Mouse (Mus musculus): ENCODE data around the gene Ssc5d. TPM values are rescaled to one million over a fixed set of nuclear protein-coding genes. Genes with fewer than 3 reads are reported as not detected.

Gene Ssc5d
- polyA plus RNA-seq, 1 experiment: 2.9 TPM

DNA sequence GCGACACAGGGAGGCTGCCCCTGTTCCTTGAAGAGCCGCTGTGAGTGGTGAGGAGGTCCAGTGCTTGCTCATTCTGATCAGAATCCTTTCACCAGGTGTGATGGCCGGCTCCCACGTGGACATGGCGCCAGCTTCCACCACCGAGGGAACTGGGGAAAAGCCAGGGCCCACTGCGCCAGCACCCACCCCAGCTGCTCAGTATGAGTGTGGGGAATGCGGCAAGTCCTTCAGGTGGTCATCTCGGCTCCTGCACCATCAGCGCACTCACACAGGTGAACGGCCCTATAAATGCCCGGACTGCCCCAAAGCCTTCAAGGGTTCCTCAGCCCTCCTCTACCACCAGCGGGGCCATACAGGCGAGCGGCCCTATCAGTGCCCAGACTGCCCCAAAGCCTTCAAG lies 6.9 kb upstream of the Ssc5d start:
- 95% methylated on average over 15 of the region's 15 CpGs for WGBS
- DNase-seq (ENCODE audit: low read depth, low spot score): no peak

DNA sequence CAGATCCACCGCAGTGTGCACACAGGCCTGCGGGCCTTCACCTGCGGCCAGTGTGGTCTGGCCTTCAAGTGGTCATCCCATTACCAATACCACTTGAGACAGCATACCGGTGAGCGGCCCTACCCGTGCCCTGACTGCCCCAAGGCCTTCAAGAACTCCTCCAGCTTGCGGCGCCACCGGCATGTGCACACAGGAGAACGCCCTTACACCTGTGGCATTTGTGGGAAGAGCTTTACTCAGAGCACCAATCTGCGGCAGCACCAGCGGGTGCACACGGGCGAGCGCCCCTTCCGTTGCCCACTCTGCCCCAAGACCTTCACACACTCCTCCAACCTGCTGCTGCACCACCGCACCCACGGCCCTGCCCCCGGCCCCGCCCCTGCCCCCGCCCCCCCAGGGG lies 6.5 kb upstream of the Ssc5d start:
- 91% methylated on average over 21 of the region's 21 CpGs for WGBS
- no peak for DNase-seq (ENCODE audit: low read depth, low spot score)

DNA sequence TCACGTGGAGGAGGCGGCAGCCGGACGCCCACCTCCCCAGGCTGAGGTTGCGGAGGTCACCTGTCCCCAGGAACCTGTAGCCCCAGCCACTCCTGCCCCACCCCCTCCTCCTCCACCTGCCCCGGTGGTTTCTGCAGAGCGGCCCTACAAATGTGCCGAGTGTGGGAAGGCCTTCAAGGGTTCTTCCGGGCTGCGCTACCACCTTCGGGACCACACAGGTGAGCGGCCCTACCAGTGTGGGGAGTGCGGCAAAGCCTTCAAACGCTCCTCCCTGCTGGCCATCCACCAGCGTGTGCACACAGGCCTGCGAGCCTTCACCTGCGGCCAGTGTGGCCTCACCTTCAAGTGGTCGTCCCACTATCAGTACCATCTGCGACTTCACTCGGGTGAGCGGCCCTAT lies 5.6 kb upstream of the Ssc5d start:
- no peak for DNase-seq (ENCODE audit: low read depth, low spot score)
- 92% methylated on average over 21 of the region's 21 CpGs for WGBS

DNA sequence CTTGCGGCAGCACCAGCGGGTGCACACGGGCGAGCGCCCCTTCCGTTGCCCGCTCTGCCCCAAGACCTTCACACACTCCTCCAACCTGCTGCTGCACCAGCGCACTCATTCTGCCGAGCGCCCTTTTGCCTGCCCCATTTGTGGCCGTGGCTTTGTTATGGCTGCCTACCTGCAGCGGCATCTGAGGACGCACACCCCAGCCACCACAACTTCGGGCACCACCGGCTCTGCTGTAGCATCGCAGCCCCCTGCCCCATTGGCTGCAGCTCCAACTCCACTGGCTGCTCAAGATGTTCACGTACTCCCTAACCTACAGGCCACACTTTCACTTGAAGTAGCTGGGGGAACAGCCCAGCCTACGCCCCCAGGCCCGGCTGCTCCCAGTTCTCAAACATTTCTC lies 5.1 kb upstream of the Ssc5d start:
- no peak for DNase-seq (ENCODE audit: low read depth, low spot score)
- 90% methylated on average over 19 of the region's 19 CpGs for WGBS

DNA sequence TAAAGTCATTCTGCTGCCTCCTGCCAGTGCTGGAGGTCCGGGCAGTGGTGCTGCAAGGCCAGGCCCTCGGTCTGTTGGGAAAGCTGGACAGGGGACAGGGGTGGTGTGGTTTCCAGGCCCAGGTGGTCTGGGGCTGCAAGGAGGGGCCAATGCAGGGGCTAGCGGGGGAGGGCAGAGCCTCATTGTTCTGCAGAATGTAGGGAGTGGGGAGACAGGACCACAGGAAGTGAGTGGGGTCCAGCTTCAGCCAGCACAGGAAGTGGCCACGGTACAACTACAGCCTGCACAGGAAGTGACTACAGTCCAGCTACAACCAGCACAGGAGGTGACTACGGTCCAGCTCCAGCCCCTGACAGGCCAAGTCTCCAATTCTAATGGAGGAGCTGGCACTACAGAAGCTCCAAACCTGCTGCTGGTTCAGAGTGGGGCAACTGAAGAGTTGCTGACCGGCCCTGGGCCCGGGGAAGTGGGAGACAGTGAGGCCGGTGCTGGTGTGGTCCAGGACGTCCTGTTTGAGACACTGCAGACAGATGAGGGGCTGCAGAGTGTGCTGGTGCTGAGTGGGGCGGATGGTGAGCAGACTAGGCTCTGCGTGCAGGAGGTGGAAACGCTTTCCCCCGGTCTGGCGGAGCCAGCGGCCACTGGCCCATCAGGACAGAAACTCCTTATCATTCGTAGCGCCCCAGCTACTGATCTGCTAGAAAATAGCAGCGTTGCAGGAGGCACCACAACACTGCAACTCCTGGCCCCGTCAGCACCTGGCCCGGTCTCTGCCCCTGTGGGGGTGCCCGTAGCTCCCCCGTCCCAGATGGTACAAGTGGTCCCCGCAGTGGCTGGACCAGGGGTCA lies 4.4 kb upstream of the Ssc5d start:
- 66% methylated on average over 23 of the region's 23 CpGs for WGBS

DNA sequence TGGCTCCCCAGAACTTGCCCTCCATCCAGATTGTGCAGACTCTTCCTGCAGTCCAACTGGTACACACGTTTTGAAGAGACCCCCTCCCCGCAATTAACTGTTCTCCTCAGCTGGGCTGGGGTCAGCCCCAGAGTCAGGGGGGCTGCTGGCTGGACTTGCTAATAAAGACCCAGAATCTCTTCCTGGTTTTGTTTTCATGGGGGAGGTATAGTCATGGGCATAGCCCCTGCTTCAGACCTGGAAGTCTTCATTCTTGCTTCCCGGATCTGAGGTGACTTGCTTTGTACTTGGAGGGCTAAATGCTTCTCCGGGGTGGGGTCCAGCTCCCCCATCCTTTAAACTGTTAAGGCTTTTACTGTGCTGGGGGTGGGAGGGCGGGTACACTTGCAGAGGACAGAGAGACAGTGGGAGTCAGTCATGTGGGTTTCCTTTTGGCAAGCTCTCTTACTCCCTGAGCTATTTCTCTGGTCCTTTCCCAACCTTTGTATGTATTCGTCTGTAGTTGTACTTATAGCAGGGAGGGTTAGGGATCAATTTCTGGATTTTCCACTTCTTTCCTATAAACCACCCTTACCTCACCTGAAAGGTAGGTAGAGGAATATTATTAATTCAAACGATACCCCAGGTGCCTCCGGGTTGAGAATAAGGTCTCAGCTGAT lies 3.6 kb upstream of the Ssc5d start, which contains the start of gene Nat14:
Nat14 (plus strand) TSS at position 205 of the 659 bp plus-strand sequence.
- WGBS: 33% methylated on average over 8 of the region's 8 CpGs
- DNase-seq (ENCODE audit: low read depth, low spot score): no peak

More for the DNA sequence above, 4.4 kb upstream of the Ssc5d start:
- DNase-seq (ENCODE audit: low read depth, low spot score): no peak

DNA sequence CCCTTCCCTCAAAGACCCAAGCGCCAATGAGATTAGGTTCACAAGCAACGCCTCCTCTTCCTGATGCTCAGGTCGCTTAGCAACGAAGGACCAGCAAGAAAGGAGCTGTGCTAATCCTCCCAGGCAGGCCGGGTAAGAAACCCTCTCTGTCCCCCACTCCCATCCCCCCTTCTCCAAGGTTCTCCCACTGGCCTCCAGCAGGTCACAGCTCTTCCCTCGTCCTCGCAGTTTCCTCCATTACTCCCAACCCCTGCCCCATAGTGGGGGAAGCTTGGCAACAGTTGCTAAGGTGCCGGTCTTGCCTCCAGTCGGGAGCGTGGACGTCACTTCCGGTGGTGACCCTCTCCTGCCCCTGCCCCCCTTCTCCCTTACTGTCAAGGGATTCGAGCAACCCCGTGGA lies 3.1 kb upstream of the Ssc5d start:
- DNase-seq (ENCODE audit: low read depth, low spot score): no peak
- 2% methylated on average over 14 of the region's 14 CpGs for WGBS

DNA sequence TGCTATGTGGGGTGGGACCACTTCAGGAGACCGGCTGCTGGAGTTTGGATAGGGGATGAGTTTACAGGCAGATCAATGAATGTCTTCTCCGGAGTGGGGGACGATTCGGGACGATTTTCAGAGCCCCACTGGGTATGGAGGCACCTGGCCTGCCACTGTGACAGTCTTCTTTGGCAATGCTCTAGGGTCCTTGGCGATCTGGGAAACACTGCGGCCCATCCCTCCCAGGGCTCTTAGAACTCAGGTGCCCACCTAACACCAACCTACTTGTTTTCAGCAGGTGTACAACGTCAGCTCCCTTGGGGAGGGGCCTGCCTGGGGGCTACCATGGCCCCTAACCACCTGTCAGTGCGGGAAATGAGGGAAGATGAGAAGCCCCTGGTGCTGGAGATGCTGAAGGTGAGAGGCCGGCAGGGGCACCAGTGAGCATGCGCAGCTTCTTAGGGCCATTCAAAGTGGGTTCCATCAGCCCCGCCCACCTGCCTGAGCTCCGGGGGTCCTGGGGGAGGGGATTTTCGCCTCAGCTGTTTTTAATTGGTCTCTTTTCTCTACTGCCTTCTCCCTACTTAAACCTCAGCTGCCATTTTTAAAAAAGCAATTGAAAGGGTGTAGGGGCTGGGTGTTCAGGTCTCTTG lies 2.5 kb upstream of the Ssc5d start:
- 6% methylated on average over 14 of the region's 14 CpGs for WGBS
- no peak for DNase-seq (ENCODE audit: low read depth, low spot score)

DNA sequence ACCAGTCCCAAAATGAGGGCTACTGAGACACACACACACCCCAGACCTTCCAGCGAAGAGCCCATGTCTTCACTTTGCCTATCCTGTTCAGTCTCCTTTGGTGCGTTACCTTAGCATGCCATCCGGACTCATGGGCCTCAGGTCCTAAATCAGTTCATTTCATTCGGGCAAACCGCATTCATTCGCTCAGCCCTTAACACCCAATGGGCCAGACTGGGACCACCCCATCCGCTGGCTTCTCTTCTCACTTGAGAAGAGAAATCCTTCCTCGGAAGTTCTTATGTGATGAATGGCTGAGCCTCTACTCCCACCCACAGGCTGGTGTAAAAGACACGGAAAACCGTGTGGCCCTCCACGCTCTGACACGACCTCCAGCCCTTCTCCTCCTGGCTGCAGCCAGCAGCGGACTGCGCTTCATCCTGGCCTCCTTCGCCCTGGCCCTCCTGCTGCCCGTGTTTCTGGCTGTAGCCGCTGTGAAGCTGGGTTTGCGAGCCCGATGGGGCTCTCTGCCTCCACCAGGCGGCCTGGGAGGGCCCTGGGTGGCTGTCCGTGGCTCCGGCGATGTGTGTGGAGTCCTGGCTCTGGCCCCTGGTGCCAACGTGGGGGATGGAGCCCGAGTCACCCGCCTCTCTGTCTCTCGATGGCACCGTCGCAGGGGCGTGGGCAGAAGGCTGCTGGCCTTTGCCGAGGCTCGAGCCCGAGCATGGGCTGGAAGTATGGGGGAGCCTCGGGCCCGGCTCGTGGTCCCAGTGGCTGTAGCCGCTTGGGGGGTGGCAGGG lies 1.8 kb upstream of the Ssc5d start:
- 8% methylated on average over 37 of the region's 37 CpGs for WGBS
- DNase-seq (ENCODE audit: low read depth, low spot score): no peak

DNA sequence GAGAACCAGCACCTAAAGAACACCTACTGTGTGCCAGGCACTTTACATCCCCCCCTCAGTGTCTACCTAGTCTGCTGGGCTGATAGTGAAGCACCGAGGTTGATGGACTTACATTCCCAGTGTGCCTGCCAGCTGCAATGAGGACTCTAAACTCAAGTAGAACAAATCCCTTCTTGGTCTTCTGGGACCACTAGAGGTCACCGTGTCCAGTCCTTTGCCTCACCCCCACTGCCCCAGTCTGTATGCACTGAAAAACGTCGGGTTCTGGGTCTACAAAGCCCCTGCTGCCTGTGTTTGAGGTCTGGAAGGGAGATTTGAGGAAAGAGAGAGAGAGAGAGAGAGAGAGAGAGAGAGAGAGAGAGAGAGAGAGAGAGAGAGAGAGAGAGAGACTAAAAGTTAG lies 1.1 kb upstream of the Ssc5d start:
- 3% methylated on average over 4 of the region's 4 CpGs for WGBS

DNA sequence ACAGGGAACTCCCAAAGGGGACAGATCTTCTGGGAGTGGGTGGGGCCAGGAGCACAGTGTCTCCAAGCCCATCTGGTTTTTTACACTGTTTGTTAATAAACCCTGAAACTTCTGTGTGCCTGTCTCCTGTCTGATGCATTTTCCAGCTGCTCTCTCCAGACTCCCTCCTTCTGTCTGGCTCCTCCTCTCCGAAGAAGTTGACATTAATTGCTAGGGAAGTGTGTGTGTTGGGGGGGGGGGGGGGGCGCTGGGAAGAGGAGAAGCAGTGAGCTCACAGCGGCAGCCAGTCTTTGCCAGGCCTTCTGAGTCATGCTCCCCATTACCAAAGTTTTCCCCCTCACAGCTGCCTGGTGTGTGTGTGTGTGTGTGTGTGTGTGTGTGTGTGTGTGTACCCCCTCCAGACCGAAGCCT lies 689 bp upstream of the Ssc5d start:
- DNase-seq (ENCODE audit: low read depth, low spot score): no peak
- 1% methylated on average over 4 of the region's 4 CpGs for WGBS

More for the DNA sequence above, 1.1 kb upstream of the Ssc5d start:
- no peak for DNase-seq (ENCODE audit: low read depth, low spot score)

DNA sequence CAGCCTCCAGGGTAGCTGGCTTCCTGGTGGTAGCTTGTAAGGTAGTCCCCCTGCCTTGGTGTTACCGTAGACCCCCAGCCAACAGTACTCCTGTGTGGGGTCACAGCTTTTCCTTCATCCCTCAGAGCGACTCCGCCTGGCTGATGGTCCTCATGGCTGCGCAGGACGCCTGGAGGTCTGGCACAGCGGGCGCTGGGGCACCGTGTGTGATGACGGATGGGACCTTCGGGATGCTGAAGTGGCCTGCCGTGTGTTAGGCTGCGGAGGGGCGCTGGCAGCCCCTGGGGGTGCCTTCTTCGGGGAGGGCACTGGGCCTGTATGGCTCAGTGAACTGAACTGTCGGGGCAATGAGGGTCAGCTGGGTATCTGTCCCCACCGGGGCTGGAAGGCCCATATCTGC lies 1.3 kb downstream of the Ssc5d start:
- 77% methylated on average over 16 of the region's 16 CpGs for WGBS
- DNase-seq (ENCODE audit: low read depth, low spot score): no peak

DNA sequence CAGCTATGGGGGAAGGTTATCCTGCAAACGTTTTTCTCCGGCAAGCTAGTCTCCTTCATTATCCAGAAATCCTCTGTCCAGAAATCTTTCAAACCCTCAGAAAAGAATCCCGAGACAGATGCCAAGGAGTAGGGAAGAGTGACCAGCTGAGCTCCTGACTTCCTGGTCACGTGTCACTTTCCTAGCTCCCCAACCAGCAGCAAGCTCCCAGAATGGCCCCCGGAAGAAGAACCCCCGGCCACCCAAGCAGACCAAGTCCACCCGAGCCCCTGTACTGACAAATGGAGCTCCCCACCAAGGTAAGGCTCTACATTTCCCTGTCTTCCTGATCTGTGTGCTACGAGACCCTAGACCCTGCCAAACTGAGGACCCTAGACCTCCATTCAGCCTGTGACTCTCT lies 2.1 kb downstream of the Ssc5d start:
- 57% methylated on average over 8 of the region's 8 CpGs for WGBS
- no peak for DNase-seq (ENCODE audit: low read depth, low spot score)

DNA sequence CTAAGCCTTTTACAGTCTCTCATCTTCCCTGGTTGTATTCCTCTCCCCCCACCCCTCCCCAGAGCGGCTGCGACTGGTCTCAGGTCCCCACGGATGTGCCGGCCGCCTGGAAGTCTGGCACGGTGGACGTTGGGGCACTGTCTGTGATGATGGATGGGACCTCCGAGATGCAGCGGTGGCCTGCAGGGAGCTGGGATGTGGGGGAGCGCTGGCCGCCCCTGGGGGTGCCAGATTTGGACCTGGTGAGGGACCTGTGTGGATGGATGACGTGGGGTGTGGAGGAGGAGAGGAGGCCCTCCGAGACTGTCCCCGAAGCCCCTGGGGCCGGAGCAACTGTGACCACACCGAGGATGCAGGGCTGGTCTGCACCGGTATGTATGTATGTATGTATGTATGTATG lies 2.7 kb downstream of the Ssc5d start:
- no peak for DNase-seq (ENCODE audit: low read depth, low spot score)
- 77% methylated on average over 17 of the region's 17 CpGs for WGBS

DNA sequence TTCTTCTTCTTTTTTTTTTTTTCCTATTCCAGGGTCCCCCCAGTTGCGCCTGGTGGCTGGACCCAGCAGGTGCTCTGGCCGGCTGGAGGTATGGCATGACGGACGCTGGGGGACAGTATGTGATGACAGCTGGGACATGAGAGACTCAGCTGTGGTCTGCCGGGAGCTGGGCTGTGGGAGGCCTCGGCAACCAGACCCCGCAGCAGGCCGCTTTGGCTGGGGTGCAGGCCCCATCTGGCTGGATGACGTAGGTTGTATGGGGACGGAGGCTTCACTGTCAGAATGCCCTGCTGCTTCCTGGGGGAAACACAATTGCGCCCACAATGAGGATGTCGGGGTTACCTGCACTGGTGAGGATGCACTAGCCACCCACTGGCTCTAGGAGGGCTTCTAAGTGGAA lies 7.5 kb downstream of the Ssc5d start:
- 80% methylated on average over 12 of the region's 12 CpGs for WGBS
- no peak for DNase-seq (ENCODE audit: low read depth, low spot score)

DNA sequence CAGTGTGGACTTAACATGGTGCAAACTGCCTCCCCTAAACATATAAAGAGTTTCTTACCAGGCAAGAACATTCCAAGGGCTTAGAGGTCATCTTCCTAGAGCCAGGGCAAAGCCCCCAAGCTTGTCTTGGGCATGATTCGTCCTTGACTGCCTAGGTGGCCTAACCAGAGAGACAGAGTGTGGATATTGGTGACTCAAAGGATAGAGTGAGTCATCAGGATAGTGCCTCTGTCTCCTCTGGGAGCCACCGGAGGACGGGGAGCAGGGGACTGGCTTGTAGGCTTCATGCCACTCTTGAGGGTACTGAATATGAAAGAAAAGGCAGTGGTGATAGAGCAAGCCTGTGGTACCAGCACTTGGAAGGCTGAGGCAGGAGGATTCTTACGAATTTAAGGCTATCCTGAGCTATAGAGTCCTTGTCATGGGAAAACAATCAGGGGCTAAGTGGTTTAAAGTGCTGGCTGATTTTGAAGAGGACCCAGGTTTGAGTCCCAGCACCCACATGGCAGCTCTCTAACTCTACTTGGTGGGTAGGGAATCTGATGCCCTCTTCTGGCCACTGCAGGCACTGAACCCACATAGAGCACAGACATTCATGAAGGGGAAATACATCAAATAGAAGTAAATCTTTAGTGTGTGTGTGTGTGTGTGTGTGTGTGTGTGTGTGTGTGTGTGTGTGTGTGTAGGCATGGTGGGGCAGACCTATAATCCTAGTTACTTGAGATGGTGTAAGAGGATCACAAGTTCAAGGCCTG lies 8.8 kb downstream of the Ssc5d start:
- WGBS: 68% methylated on average over 4 of the region's 4 CpGs
- DNase-seq (ENCODE audit: low read depth, low spot score): no peak

DNA sequence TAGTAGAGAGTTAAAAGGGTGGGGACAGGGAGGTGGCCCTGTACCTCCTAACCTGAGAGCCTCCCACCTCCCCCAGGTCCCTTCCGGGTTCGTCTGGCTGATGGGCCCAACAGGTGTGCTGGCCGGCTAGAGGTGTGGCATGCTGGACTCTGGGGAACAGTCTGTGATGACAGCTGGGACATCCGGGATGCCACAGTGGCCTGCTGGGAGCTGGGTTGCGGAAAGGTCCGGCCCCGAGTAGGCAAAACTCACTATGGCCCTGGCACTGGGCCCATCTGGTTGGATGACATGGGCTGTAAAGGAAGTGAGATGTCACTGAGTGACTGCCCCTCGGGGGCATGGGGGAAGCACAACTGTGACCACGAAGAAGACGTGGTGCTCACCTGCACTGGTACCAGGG lies 11.2 kb downstream of the Ssc5d start:
- no peak for DNase-seq (ENCODE audit: low read depth, low spot score)
- WGBS: 46% methylated on average over 10 of the region's 10 CpGs

DNA sequence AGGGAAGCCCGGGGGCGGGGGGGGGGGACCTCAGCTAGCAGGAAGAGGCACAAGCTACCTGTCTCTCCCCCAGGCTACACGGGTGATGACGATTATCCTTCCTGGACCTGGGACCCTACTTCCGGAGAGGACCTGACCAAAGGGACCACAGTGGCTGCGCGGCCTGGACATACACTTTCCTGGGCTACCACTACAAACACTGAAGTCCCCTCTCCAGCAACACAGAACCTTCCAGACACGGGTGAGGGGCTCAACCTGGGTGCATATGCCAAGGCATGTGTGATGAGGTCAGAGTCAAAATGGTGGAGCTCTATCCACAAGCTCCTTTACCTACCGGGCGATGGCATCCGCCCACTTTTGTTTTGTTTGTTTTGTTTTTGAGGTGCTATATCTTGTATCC lies 11.8 kb downstream of the Ssc5d start:
- 75% methylated on average over 11 of the region's 11 CpGs for WGBS
- DNase-seq (ENCODE audit: low read depth, low spot score): no peak

DNA sequence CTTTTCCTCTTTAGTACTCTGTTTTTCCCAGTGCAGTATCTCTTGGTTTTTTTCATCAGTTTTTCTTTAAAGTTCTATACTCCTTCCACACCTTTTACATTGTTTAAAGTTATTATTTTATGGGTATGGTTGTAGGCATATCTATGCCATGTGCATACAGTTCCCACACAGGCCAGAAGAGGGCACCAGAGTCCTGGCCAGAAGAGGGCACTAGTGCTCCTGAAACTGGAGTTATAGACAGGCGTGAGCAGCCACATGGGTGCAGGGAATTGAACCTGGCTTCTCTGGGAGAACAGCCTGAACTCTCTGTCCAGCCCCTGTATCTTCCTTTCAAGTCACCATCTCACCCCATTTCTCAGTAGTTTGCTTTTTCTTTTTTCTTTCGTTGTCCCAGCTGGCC lies 12.9 kb downstream of the Ssc5d start:
- DNase-seq (ENCODE audit: low read depth, low spot score): peak; percentile 31
- 50% methylated on average over 2 of the region's 2 CpGs for WGBS
